Mouse (Mus musculus) hindbrain, embryonic 13.5 days (tissue): ENCODE results near the gene Adam11. TPM values are rescaled to one million over a fixed set of nuclear protein-coding genes. Genes with fewer than 3 reads are reported as not detected.

Experiments used
- ATAC-seq: fragments of 200-750 bp; cut with Nextera tagmentation; 2 replicates; pipeline ENCODE4 v1.8.0; 2017; ENCODE audit warnings: moderate TSS enrichment; ENCODE audit not compliant: low FRiP score
- H3K27ac ChIP-seq: fragments of 300-500 bp; sonication (generic); 2 replicates; pipeline ENCODE4 v1.5.1; 2015; ENCODE audit warnings: inconsistent platforms, mild to moderate bottlenecking, moderate library complexity
- H3K27me3 ChIP-seq: fragments of 300-500 bp; sonication (generic); 2 replicates; pipeline ENCODE4 v1.6.1; 2015; ENCODE audit warnings: mild to moderate bottlenecking, inconsistent platforms
- H3K36me3 ChIP-seq: fragments of 300-500 bp; sonication (generic); 2 replicates; pipeline ENCODE4 v1.6.1; 2015; ENCODE audit warnings: mild to moderate bottlenecking, inconsistent platforms
- H3K4me1 ChIP-seq: fragments of 300-500 bp; sonication (generic); replicated peaks from 2 replicates; pipeline ENCODE4 v1.6.1; 2015; ENCODE audit warnings: inconsistent platforms
- H3K4me2 ChIP-seq: fragments of 300-500 bp; sonication (generic); 2 replicates; pipeline ENCODE4 v1.6.1; 2015; ENCODE audit warnings: inconsistent platforms, mild to moderate bottlenecking, moderate library complexity
- H3K4me3 ChIP-seq: fragments of 300-500 bp; sonication (generic); 2 replicates; pipeline ENCODE4 v1.5.1; 2015; ENCODE audit warnings: mild to moderate bottlenecking, inconsistent platforms
- H3K9ac ChIP-seq: fragments of 300-500 bp; sonication (generic); 2 replicates; pipeline ENCODE4 v1.6.1; 2015; ENCODE audit warnings: mild to moderate bottlenecking, inconsistent platforms
- H3K9me3 ChIP-seq: fragments of 300-500 bp; sonication (generic); 2 replicates; pipeline ENCODE4 v1.6.1; 2016; ENCODE audit warnings: inconsistent platforms
- WGBS: fragments of 180-500 bp; shearing (Covaris S2); methylation state at CpG from one replicate; pipeline ENCODE4 v1.1.7; 2015; 5-methylcytosine and 5-hydroxymethylcytosine counted together
- polyA plus RNA-seq: library from polyadenylated mRNA; unstranded; fragments of >200 nt; fragmentation: Nextera tagmentation; extraction: Ambion mirVana; gene quantifications from 2 replicates; pipeline ENCODE4 v1.2.1, GENCODE M21; 2015

Adam11 gene
- polyA plus RNA-seq, 1 experiment from 2014 or later: 27.6 TPM

DNA sequence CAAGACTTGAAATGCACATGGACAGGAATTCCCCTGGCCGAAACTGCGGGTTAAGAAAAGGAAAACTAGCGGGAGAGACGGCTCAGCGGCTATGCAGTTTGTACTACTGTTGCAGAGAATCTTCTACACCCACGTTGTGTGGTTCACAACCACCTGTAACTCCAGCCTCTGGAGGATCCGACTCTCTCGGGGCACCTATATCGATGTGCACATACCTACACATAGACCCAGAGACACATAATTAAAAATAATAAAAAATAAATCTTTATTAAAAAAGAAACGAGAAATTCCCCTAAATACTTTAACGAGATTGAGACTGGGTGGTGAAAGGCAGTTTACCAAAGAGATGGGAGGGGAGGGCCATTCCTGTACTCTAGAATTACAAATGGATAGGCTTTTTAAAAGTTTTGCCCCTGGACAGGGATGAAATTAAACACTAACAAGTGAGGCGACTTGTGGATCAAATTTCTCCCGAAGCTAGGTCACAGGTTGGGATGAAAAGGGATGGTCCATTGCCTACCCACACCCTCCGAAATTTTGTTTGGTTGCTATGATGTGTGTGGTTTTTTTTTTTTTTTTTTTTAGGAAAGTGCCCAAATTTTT lies 58.6 kb downstream of the Adam11 start:
- H3K9ac ChIP-seq: peak overlapping the region; percentile 90; the same call in 1 of the 2 replicates
- 6% methylated on average over 14 of the region's 14 CpGs for WGBS
- H3K9me3 ChIP-seq: no peaks in the 10 kb centered on the region
- no peak for ATAC-seq
- peak overlapping the region; percentile 86 for H3K4me2 ChIP-seq
- peak overlapping the region; percentile 85 for H3K4me3 ChIP-seq
- H3K27me3 ChIP-seq: peaks cover 16% of the 10 kb centered on the region
- peaks cover 30% of the 10 kb centered on the region for H3K4me1 ChIP-seq
- H3K27ac ChIP-seq: peak overlapping the region; percentile 95; the same call in 1 of the 2 replicates
- H3K36me3 ChIP-seq: no peaks in the 10 kb centered on the region

- 10% methylated on average over 3 of the region's 3 CpGs for WGBS
- H3K9ac ChIP-seq: no peak overlapping the region
- no peak overlapping the region for H3K27ac ChIP-seq
- peaks cover 30% of the 10 kb centered on the region for H3K4me1 ChIP-seq
- H3K4me3 ChIP-seq: no peak overlapping the region
- H3K36me3 ChIP-seq: no peaks in the 10 kb centered on the region
- no peak for ATAC-seq
- H3K4me2 ChIP-seq: no peak overlapping the region
- peaks cover 16% of the 10 kb centered on the region for H3K27me3 ChIP-seq
- no peaks in the 10 kb centered on the region for H3K9me3 ChIP-seq
These were observed 59.2 kb downstream of the Adam11 start for GRCm38 (mm10) chr11:102820432-102820831.

DNA sequence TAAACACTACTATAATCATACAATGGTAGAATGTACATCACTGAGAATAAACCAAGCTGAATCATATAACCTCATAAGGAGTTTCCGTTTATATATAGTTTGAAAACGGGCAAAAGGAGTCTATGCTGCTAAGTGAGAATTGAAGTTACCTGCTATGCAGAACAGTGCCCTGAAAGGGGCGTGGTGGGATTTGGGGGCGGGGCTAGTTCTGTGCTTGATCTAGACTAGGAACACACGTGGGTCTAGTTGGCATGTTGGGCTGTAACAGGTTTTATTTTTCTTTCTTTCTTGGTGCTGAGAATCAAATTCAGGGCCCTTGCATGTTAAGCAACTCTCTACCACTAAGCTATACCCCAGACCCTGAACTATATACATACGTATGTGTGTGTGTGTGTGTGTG lies 60.0 kb downstream of the Adam11 start:
- Histone ChIP-seq H3K27me3 (peaks cover 16% of the 10 kb centered on the region), H3K4me3 (no peak overlapping the region), H3K36me3 (no peaks in the 10 kb centered on the region), H3K9me3 (no peaks in the 10 kb centered on the region), H3K9ac (no peak overlapping the region), H3K4me1 (peaks cover 24% of the 10 kb centered on the region), H3K4me2 (no peak overlapping the region), H3K27ac (no peak overlapping the region)
- 54% methylated on average over 6 of the region's 6 CpGs for WGBS
- no peak for ATAC-seq

- WGBS: 65% methylated on average over 2 of the region's 2 CpGs
- H3K27me3 ChIP-seq: peaks cover 7% of the 10 kb centered on the region; the same call in 1 of the 2 replicates
- H3K36me3 ChIP-seq: no peaks in the 10 kb centered on the region
- H3K27ac ChIP-seq: no peak overlapping the region
- H3K9ac ChIP-seq: no peak overlapping the region
- H3K9me3 ChIP-seq: no peaks in the 10 kb centered on the region
- no peaks in the 10 kb centered on the region for H3K4me1 ChIP-seq
- no peak overlapping the region for H3K4me3 ChIP-seq
- no peak overlapping the region for H3K4me2 ChIP-seq
- ATAC-seq: no peak
These were observed 65.2 kb downstream of the Adam11 start for GRCm38 (mm10) chr11:102826476-102826875.

- Histone ChIP-seq H3K27ac (no peak overlapping the region), H3K4me1 (no peaks in the 10 kb centered on the region), H3K36me3 (no peaks in the 10 kb centered on the region), H3K4me2 (no peak overlapping the region), H3K27me3 (peaks cover 6% of the 10 kb centered on the region; the same call in 1 of the 2 replicates), H3K9me3 (no peaks in the 10 kb centered on the region), H3K9ac (no peak overlapping the region), H3K4me3 (no peak overlapping the region)
- no peak for ATAC-seq
- WGBS: 66% methylated on average over 4 of the region's 4 CpGs
These were observed 65.9 kb downstream of the Adam11 start for GRCm38 (mm10) chr11:102827097-102827496.

Other genes starting within 250 kb of the Adam11 start
- 83.4 and 86.1 TPM in 2 replicates for gene Gpatch8, start 205.0 kb upstream of the Adam11 start, polyA plus RNA-seq
- 2.8 and 5.3 TPM in 2 replicates for gene Gm11627, start 182.0 kb upstream of the Adam11 start, polyA plus RNA-seq
- gene Fzd2, start 157.0 kb upstream of the Adam11 start, polyA plus RNA-seq: 10.5 and 11.8 TPM in 2 replicates
- gene Meioc, start 97.7 kb upstream of the Adam11 start, polyA plus RNA-seq: 0.04 and 0.18 TPM in 2 replicates
- gene Ccdc43, start 63.7 kb upstream of the Adam11 start, polyA plus RNA-seq: 38.4 and 39.4 TPM in 2 replicates
- 43.8 and 44.8 TPM in 2 replicates for gene Gjc1, start 58.3 kb downstream of the Adam11 start, polyA plus RNA-seq
- gene Higd1b, start 74.4 kb downstream of the Adam11 start, polyA plus RNA-seq: 2.4 and 4.2 TPM in 2 replicates
- gene Eftud2, start 119.5 kb downstream of the Adam11 start, polyA plus RNA-seq: 149 and 151 TPM in 2 replicates
- gene Ccdc103, start 119.8 kb downstream of the Adam11 start, polyA plus RNA-seq: 2.0 TPM in 2 replicates
- gene Fam187a, start 123.7 kb downstream of the Adam11 start, polyA plus RNA-seq: not detected in 2 replicates
- gene Gfap, start 139.5 kb downstream of the Adam11 start, polyA plus RNA-seq: 0.12 and 0.18 TPM in 2 replicates
- 2.4 and 2.6 TPM in 2 replicates for gene Kif18b, start 163.7 kb downstream of the Adam11 start, polyA plus RNA-seq
- 5.2 and 5.7 TPM in 2 replicates for gene C1ql1, start 185.2 kb downstream of the Adam11 start, polyA plus RNA-seq